Mouse (Mus musculus): ENCODE results near the gene Snx5. TPM values are rescaled to one million over a fixed set of nuclear protein-coding genes. Genes with fewer than 3 reads are reported as not detected.

Gene Snx5
- total RNA-seq (2014; fragmentation: Nextera tagmentation) = 179 and 201 TPM in 2 replicates
- 185 and 197 TPM in 2 replicates for total RNA-seq (2017)
- polyA plus RNA-seq (2012) = 21.4 and 25.5 TPM in 2 replicates

DNA sequence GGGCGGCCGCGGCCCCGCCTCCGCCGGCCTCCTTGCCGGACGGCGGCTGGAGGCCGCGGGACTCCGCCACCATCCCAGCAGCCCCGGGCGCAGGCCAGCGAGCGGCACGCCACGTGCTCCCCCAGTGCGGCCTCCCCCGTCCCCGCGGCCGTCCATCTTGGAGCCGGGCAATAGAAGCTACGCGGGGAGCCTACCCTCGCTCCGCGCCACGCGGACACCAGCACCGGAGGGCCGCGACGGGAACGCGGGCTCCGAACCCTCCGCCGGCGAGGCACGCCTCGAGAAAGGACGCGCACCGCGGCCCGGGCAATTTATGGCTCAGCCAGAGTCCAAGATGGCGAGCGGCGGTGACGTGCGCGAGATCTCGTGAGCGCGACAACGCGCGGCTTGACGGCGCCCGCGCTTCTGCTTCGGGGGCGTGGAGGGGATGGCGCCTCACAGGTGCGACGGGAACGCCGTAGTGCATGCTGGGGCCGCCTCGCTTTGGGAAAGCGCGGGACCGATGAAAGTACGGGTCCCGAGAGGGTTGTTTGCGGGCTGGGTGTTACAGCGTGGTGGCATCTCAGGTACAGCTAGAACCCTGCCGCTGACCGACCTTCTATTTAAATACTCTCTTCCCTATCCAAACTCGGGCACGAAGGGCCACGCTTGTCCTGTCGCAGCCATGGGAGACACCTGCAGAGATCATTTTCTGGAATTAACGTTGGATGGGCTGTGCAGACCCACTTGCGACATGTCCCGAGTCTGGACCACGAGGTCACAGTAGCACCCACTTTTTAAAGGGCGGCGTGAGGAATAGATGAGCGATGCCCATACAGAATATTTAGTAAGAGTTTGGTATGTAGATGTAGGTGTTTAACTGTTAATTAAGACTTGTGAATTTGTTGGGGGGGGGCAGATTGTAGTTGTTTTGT is at the start of gene Snx5, which contains the start of gene Mgme1:
TSS of gene Snx5 (minus strand) at position 400 of the 914 bp plus-strand sequence.
TSS of gene Mgme1 (plus strand) at position 157 of the 914 bp plus-strand sequence.
- DNase-seq (ENCODE audit: low spot score) (peak; percentile 79), ATAC-seq (ENCODE audit: extremely low read depth, insufficient number of reproducible peaks, low FRiP score, poor library complexity, severe bottlenecking) (peak; percentile 71)
- no peaks in the 10 kb centered on the region for H3K9me3 ChIP-seq (replicated peaks)
- peaks cover 52% of the 10 kb centered on the region for H3K4me1 ChIP-seq (ENCODE audit: insufficient read depth, low read depth, low read length)
- no peaks in the 10 kb centered on the region for H3K27me3 ChIP-seq (ENCODE audit: insufficient read depth, low read length)
- H3K36me3 ChIP-seq (replicated peaks) = peaks cover 50% of the 10 kb centered on the region
- peak within 1 kb of the TSS; percentile 92 for H3K4me3 ChIP-seq (ENCODE audit: low read depth, low read length)
- TF ChIP-seq GATA2 (IDR thresholded peaks at IDR 0.05; ENCODE audit: borderline replicate concordance, low read depth, low read length) (no peak), POLR2AphosphoS5 (IDR thresholded peaks at IDR 0.05; ENCODE audit: insufficient replicate concordance, low read depth, low read length) (peak; percentile 69; the same call in 1 of the 2 replicates)

DNA sequence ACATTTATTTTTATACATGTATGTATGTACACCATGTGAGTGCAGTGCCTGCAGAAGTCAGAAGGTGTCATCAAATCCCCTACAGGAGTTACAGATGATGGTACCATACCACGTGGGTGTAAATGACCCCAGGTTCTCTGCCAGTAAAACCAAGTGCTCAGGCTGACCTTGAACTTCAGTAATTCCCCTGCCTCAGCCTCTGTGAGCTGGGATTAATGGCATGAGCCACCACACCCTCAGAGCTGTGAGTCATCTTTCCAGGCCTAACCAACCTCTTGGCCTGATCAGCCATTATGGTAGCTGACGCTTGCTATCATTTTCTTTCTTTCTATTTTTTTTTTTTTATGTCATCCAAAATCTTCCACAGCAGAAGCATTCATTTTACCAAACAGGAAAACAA is 40.7 kb upstream of the Snx5 start:
- ATAC-seq (ENCODE audit: extremely low read depth, insufficient number of reproducible peaks, low FRiP score, poor library complexity, severe bottlenecking) (no peak), DNase-seq (ENCODE audit: low spot score) (no peak)
- no peaks in the 10 kb centered on the region for H3K36me3 ChIP-seq (replicated peaks)
- no peak overlapping the region for H3K4me3 ChIP-seq (ENCODE audit: low read depth, low read length)
- H3K4me1 ChIP-seq (ENCODE audit: insufficient read depth, low read depth, low read length) = no peaks in the 10 kb centered on the region
- H3K27me3 ChIP-seq (ENCODE audit: insufficient read depth, low read length) = peaks cover 2% of the 10 kb centered on the region
- no peaks in the 10 kb centered on the region for H3K9me3 ChIP-seq (replicated peaks)
- no peak for TF ChIP-seq POLR2AphosphoS5 (IDR thresholded peaks at IDR 0.05; ENCODE audit: insufficient replicate concordance, low read depth, low read length)
- TF ChIP-seq CTCF (IDR thresholded peaks at IDR 0.05; ENCODE audit: low read depth, low read length) = no peak
- TF ChIP-seq GATA1 (IDR thresholded peaks at IDR 0.05; ENCODE audit: borderline replicate concordance, low read length) = no peak
- TF ChIP-seq GATA2 (IDR thresholded peaks at IDR 0.05; ENCODE audit: borderline replicate concordance, low read depth, low read length) = no peak
- TF ChIP-seq TAL1 (conservative IDR thresholded peaks at IDR 0.05; ENCODE audit: low read depth, low read length) = no peak

DNA sequence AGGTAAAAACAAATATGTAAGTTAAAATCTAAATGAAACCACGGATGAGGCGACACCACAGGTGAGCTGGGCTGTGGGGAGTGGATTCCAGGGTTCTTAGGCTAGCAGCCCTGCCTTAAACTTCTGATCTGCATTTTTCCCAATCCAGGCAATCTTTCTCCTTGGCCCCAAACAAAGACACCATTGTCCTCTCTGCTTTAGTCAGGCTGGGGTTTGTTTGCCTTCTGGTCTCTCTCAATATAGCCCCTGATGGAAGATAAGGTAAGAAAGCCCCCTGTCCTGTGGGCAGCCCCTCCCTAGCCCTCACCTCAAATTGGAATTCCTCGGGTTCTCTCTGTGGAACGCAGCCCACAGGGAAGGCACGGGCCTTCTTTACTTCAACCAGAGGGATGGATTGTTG is 39.6 kb upstream of the Snx5 start:
- H3K9me3 ChIP-seq (replicated peaks) = no peaks in the 10 kb centered on the region
- peaks cover 4% of the 10 kb centered on the region; the same call in 1 of the 2 replicates for H3K27me3 ChIP-seq (ENCODE audit: insufficient read depth, low read length)
- ATAC-seq (ENCODE audit: extremely low read depth, insufficient number of reproducible peaks, low FRiP score, poor library complexity, severe bottlenecking) (no peak), DNase-seq (ENCODE audit: low spot score) (no peak)
- no peaks in the 10 kb centered on the region for H3K36me3 ChIP-seq (replicated peaks)
- no peaks in the 10 kb centered on the region for H3K4me1 ChIP-seq (ENCODE audit: insufficient read depth, low read depth, low read length)
- TF ChIP-seq TAL1 (conservative IDR thresholded peaks at IDR 0.05; ENCODE audit: low read depth, low read length) (no peak), GATA1 (IDR thresholded peaks at IDR 0.05; ENCODE audit: borderline replicate concordance, low read length) (no peak), POLR2AphosphoS5 (IDR thresholded peaks at IDR 0.05; ENCODE audit: insufficient replicate concordance, low read depth, low read length) (no peak), CTCF (IDR thresholded peaks at IDR 0.05; ENCODE audit: low read depth, low read length) (no peak), GATA2 (IDR thresholded peaks at IDR 0.05; ENCODE audit: borderline replicate concordance, low read depth, low read length) (no peak)
- H3K4me3 ChIP-seq (ENCODE audit: low read depth, low read length) = no peak overlapping the region

DNA sequence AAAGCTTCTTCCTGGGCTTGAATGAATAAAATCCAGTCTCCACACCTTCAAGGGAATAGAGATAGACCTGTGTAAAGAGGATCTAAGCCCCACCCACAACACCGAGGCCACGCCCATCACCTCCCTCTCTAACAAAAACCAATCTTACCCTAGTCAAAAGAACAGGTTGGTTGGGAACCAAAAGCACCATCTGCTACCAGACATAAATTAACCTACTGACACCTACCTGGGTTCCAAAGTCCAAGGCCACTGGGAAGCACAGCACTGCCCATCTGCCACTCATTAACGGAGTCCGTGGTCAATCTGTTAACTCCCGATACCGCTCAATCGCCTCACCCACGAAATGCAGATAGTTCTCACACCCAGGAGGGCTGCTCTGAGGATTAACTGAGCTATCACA is 37.9 kb upstream of the Snx5 start:
- H3K4me1 ChIP-seq (ENCODE audit: insufficient read depth, low read depth, low read length) = no peaks in the 10 kb centered on the region
- DNase-seq (ENCODE audit: low spot score) = no peak
- no peak overlapping the region for H3K4me3 ChIP-seq (ENCODE audit: low read depth, low read length)
- TF ChIP-seq POLR2AphosphoS5 (IDR thresholded peaks at IDR 0.05; ENCODE audit: insufficient replicate concordance, low read depth, low read length) = no peak
- TF ChIP-seq CTCF (IDR thresholded peaks at IDR 0.05; ENCODE audit: low read depth, low read length) = no peak
- TF ChIP-seq GATA1 (IDR thresholded peaks at IDR 0.05; ENCODE audit: borderline replicate concordance, low read length) = no peak
- TF ChIP-seq TAL1 (conservative IDR thresholded peaks at IDR 0.05; ENCODE audit: low read depth, low read length) = no peak
- TF ChIP-seq GATA2 (IDR thresholded peaks at IDR 0.05; ENCODE audit: borderline replicate concordance, low read depth, low read length) = no peak
- no peak for ATAC-seq (ENCODE audit: extremely low read depth, insufficient number of reproducible peaks, low FRiP score, poor library complexity, severe bottlenecking)
- no peaks in the 10 kb centered on the region for H3K36me3 ChIP-seq (replicated peaks)
- H3K27me3 ChIP-seq (ENCODE audit: insufficient read depth, low read length) = peaks cover 11% of the 10 kb centered on the region
- no peaks in the 10 kb centered on the region for H3K9me3 ChIP-seq (replicated peaks)

DNA sequence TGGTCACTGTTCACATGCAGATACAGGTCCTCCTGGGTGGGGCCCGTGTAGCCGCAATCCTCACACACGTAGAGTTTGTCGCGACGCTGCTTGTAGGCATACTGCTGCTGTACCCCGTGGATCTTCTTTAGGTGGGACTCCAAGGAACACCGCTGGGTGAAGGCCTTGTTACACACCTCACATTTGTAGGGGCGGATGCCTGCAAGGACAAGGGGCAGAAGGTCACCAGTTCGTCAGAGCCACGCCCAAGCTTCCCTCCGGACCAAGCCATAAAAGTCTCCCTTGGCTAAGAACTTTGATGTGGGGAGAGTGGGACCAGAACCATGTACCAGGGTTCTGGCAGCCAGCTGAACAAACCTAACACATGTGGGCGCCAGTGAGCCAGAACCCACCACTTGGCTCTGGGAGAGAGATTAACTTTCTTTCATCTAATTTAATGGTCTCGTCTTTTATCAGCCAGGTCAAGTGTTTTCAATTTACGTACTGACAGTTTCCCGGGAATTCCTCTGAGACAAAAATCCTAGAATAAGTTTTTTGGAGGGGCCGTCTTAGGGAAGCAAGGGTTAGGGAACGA is 35.1 kb upstream of the Snx5 start:
- no peaks in the 10 kb centered on the region for H3K4me1 ChIP-seq (ENCODE audit: insufficient read depth, low read depth, low read length)
- H3K36me3 ChIP-seq (replicated peaks) = no peaks in the 10 kb centered on the region
- no peak for TF ChIP-seq GATA1 (IDR thresholded peaks at IDR 0.05; ENCODE audit: borderline replicate concordance, low read length)
- TF ChIP-seq CTCF (IDR thresholded peaks at IDR 0.05; ENCODE audit: low read depth, low read length) = no peak
- no peak for TF ChIP-seq POLR2AphosphoS5 (IDR thresholded peaks at IDR 0.05; ENCODE audit: insufficient replicate concordance, low read depth, low read length)
- no peak for TF ChIP-seq TAL1 (conservative IDR thresholded peaks at IDR 0.05; ENCODE audit: low read depth, low read length)
- TF ChIP-seq GATA2 (IDR thresholded peaks at IDR 0.05; ENCODE audit: borderline replicate concordance, low read depth, low read length) = no peak
- ATAC-seq (ENCODE audit: extremely low read depth, insufficient number of reproducible peaks, low FRiP score, poor library complexity, severe bottlenecking) = no peak
- no peak overlapping the region for H3K4me3 ChIP-seq (ENCODE audit: low read depth, low read length)
- H3K27me3 ChIP-seq (ENCODE audit: insufficient read depth, low read length) = peaks cover 22% of the 10 kb centered on the region
- H3K9me3 ChIP-seq (replicated peaks) = no peaks in the 10 kb centered on the region
- no peak for DNase-seq (ENCODE audit: low spot score)

DNA sequence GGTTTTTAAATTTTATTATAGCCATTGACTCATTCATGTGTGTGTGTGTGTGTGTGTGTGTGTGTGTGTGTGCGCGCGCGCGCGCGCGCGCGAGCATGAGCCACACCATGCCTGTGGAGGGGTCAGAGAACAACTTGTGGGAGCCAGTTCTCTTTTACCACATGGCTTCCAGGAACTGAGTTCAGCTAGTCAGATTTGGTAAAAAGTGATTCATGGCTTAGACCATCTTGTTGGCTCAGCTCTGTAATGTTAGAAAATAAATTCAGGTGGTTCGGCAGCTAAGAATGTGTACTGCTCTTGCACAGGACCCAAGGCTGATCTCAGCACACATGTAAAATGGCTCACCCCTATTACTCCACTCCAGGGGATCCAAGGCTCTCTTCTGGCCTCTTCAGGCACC is 30.4 kb upstream of the Snx5 start:
- Histone ChIP-seq H3K36me3 (replicated peaks) (no peaks in the 10 kb centered on the region), H3K27me3 (ENCODE audit: insufficient read depth, low read length) (peaks cover 28% of the 10 kb centered on the region), H3K9me3 (replicated peaks) (no peaks in the 10 kb centered on the region), H3K4me1 (ENCODE audit: insufficient read depth, low read depth, low read length) (no peaks in the 10 kb centered on the region), H3K4me3 (ENCODE audit: low read depth, low read length) (no peak overlapping the region)
- ATAC-seq (ENCODE audit: extremely low read depth, insufficient number of reproducible peaks, low FRiP score, poor library complexity, severe bottlenecking) (no peak), DNase-seq (ENCODE audit: low spot score) (no peak)
- TF ChIP-seq GATA1 (IDR thresholded peaks at IDR 0.05; ENCODE audit: borderline replicate concordance, low read length) (no peak), TAL1 (conservative IDR thresholded peaks at IDR 0.05; ENCODE audit: low read depth, low read length) (no peak), GATA2 (IDR thresholded peaks at IDR 0.05; ENCODE audit: borderline replicate concordance, low read depth, low read length) (no peak), POLR2AphosphoS5 (IDR thresholded peaks at IDR 0.05; ENCODE audit: insufficient replicate concordance, low read depth, low read length) (no peak), CTCF (IDR thresholded peaks at IDR 0.05; ENCODE audit: low read depth, low read length) (no peak)
